Mouse (Mus musculus) intestine, postnatal 0 days (tissue): ENCODE results near the gene Chchd10. TPM values are rescaled to one million over a fixed set of nuclear protein-coding genes. Genes with fewer than 3 reads are reported as not detected.
A peak's percentile ranks its signal among the peaks of the same experiment; 100 is the strongest.

ENCODE experiments used
- ATAC-seq: fragments of 200-750 bp; cut with Nextera tagmentation; 2 replicates; pipeline ENCODE4 v1.8.0; 2017; ENCODE audit warnings: mild to moderate bottlenecking, moderate TSS enrichment, moderate library complexity
- H3K27ac ChIP-seq: fragments of 300-500 bp; sonication (generic); 2 replicates; pipeline ENCODE4 v1.5.1; 2014; ENCODE audit warnings: mild to moderate bottlenecking, low read depth, low read length, moderate library complexity
- H3K27me3 ChIP-seq: fragments of 300-500 bp; sonication (generic); replicated peaks from 2 replicates; pipeline ENCODE4 v1.6.1; 2014; ENCODE audit warnings: low read length, mixed read lengths; ENCODE audit not compliant: control insufficient read depth, insufficient read depth
- H3K36me3 ChIP-seq: fragments of 300-500 bp; sonication (generic); 2 replicates; pipeline ENCODE4 v1.6.1; 2014; ENCODE audit warnings: mild to moderate bottlenecking, moderate library complexity; ENCODE audit not compliant: control insufficient read depth, insufficient read depth
- H3K4me1 ChIP-seq: fragments of 300-500 bp; sonication (generic); replicated peaks from 2 replicates; pipeline ENCODE4 v1.6.1; 2014; ENCODE audit warnings: antibody characterized with exemption, low read length, mixed read lengths; ENCODE audit not compliant: control insufficient read depth, insufficient read depth
- H3K4me2 ChIP-seq: fragments of 300-500 bp; sonication (generic); replicated peaks from 2 replicates; pipeline ENCODE4 v1.6.1; 2014; ENCODE audit warnings: low read depth, mild to moderate bottlenecking, moderate library complexity
- H3K4me3 ChIP-seq: fragments of 300-500 bp; sonication (generic); 2 replicates; pipeline ENCODE4 v1.5.1; 2014; ENCODE audit warnings: low read depth, low read length
- H3K9ac ChIP-seq: fragments of 300-500 bp; sonication (generic); 2 replicates; pipeline ENCODE4 v1.6.1; 2014; ENCODE audit warnings: mild to moderate bottlenecking, low read depth, low read length
- H3K9me3 ChIP-seq: fragments of 300-500 bp; sonication (generic); 2 replicates; pipeline ENCODE4 v1.6.1; 2016; ENCODE audit warnings: mixed run types; ENCODE audit not compliant: control insufficient read depth
- CTCF ChIP-seq: sonication (generic); IDR thresholded peaks from 2 replicates; pipeline ENCODE4 v1.5.1; 2016; ENCODE audit warnings: low read depth, mild to moderate bottlenecking, control low read depth, antibody characterized with exemption, moderate library complexity
- WGBS: fragments of 180-500 bp; shearing (Covaris S2); extraction: QIAGEN DNeasy Blood & Tissue Kit; methylation state at CpG from one replicate; pipeline ENCODE4 v1.1.7; 2014; 5-methylcytosine and 5-hydroxymethylcytosine counted together
- polyA plus RNA-seq: library from polyadenylated mRNA; unstranded; fragments of >200 nt; fragmentation: Nextera tagmentation; extraction: Ambion mirVana; gene quantifications from 2 replicates; pipeline ENCODE4 v1.2.1, GENCODE M21; 2015

Gene Chchd10
- polyA plus RNA-seq, 1 experiment from 2014 or later, result 334 TPM

DNA sequence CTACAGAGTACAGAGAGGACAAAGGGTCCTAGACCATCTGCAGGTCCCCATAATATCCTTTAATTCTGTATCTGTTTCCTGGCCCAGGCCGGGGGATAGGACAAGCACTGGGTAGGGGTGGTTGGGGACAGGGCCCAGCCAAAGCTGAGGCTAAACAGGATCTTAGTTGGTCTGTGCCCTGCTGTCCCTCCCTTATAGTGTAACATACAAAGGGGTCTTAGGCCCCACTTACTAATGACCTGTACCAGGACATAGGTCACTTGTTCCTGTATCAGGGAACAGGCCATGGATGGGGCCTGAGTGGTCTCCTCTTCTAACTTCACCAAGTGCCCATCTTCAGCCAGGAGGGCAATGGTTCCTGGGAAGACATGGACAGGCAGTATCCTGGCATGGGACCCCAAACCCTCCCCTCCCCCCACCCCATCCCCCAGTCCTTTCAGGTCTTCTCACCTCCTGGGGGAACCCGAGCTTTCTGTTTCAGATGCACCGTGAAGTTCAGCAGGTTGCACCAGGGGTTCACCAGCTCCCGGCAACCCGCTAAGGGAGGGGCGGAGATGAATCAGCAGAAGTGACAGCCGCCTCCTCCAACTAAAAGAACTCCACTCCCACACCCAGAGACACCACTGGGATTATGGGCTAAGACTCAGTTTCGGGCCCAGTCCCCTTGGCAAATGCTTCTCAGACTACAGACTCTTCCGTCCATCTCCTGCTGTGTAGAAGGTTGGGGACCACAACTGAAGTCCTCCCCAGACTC is 6.7 kb downstream of the Chchd10 start:
- H3K4me3 ChIP-seq, result no peak overlapping the region
- no peak for ATAC-seq
- no peak for TF ChIP-seq CTCF
- WGBS, result 58% methylated on average over 9 of the region's 9 CpGs
- H3K4me1 ChIP-seq, result no peaks in the 10 kb centered on the region
- H3K9me3 ChIP-seq, result no peaks in the 10 kb centered on the region
- H3K27me3 ChIP-seq, result no peaks in the 10 kb centered on the region
- H3K36me3 ChIP-seq, result no peaks in the 10 kb centered on the region
- H3K9ac ChIP-seq, result no peak overlapping the region
- no peak overlapping the region for H3K4me2 ChIP-seq
- no peak overlapping the region for H3K27ac ChIP-seq

DNA sequence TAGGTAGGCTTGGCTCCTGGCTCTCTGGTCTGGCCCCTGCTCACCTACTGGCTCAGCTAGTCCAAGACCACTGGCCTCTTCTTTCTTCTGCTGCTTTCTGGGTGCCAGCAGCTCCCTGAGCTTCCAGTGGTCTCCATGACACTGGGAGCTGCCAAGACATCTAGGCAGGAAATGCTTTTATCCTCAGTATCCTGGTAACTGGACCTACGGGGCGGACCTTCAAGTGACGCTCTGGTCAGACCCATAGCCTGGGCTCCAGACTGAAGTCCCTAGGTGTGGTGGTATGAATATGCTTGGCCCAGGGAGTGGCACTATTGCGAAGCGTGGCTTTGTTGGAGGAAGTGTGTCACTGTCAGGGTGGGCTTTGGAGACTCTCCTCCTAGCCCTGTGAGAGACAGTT is 7.6 kb downstream of the Chchd10 start, which contains the start of gene Gm867:
Gm867 (minus strand) TSS at position 153 of the 400 bp plus-strand sequence.
- Histone ChIP-seq H3K4me3 (no peak within 1 kb of the TSS), H3K4me1 (no peaks in the 10 kb centered on the region), H3K4me2 (no peak within 1 kb of the TSS), H3K27ac (no peak within 1 kb of the TSS), H3K27me3 (no peaks in the 10 kb centered on the region), H3K36me3 (no peaks in the 10 kb centered on the region), H3K9me3 (no peaks in the 10 kb centered on the region), H3K9ac (no peak within 1 kb of the TSS)
- WGBS, result 79% methylated on average over 5 of the region's 5 CpGs
- no peak for ATAC-seq
- TF ChIP-seq CTCF, result no peak

DNA sequence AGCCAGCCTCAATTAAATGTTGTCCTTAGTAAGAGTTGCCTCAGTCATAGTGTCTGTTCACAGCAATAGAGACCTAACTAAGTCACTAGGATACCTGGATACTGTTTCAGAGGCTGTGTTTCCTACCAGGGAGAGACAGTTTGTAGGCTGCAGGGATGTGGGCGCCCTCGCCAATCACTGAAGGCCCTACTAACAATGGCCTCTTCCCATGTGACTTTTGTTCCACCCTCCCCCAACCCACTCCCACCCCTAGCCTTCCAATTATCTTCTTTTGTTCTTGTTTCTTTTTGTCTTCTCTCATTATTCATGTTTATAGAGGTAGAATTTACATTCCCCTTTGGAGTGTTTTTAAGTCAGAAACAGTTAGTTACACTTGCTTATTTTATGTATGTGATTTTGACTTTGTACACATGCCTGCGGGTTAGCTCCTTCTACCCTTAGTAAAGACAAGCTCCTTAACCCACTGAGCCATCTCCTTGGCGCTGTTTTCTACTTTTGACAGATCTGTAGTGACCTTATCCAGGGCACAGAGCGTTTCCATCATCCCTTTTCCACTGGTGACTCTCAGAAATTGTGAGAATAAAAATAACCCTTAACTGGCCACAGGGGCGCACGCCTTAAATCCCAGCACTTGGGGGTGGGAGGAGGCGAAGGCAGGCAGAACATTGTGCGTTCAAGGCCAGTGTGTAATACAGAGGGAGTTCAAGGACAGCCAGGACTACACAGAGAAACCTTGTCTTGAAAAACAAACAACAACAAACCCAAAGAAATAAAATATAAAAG is 8.3 kb downstream of the Chchd10 start:
- TF ChIP-seq CTCF, result no peak
- ATAC-seq, result no peak
- no peak overlapping the region for H3K4me2 ChIP-seq
- H3K9me3 ChIP-seq, result no peaks in the 10 kb centered on the region
- no peaks in the 10 kb centered on the region for H3K4me1 ChIP-seq
- H3K9ac ChIP-seq, result no peak overlapping the region
- H3K27me3 ChIP-seq, result no peaks in the 10 kb centered on the region
- no peak overlapping the region for H3K4me3 ChIP-seq
- no peaks in the 10 kb centered on the region for H3K36me3 ChIP-seq
- no peak overlapping the region for H3K27ac ChIP-seq
- 82% methylated on average over 9 of the region's 9 CpGs for WGBS

GRCm38 (mm10) chr10:75942736-75943477 is 10.0 kb downstream of the Chchd10 start, which contains the start of gene Vpreb3:
Gene Vpreb3, plus strand, starts transcription at chr10:75943057.
- Histone ChIP-seq H3K27me3 (no peaks in the 10 kb centered on the region), H3K4me2 (0 out of 2 replicates have a peak within 1 kb of the TSS, but pooled peaks have one; percentile 3), H3K4me1 (no peaks in the 10 kb centered on the region), H3K9me3 (no peaks in the 10 kb centered on the region), H3K4me3 (no peak within 1 kb of the TSS), H3K27ac (no peak within 1 kb of the TSS), H3K36me3 (no peaks in the 10 kb centered on the region), H3K9ac (no peak within 1 kb of the TSS)
- WGBS, result 80% methylated on average over 15 of the region's 15 CpGs
- TF ChIP-seq CTCF, result no peak
- ATAC-seq, result no peak

DNA sequence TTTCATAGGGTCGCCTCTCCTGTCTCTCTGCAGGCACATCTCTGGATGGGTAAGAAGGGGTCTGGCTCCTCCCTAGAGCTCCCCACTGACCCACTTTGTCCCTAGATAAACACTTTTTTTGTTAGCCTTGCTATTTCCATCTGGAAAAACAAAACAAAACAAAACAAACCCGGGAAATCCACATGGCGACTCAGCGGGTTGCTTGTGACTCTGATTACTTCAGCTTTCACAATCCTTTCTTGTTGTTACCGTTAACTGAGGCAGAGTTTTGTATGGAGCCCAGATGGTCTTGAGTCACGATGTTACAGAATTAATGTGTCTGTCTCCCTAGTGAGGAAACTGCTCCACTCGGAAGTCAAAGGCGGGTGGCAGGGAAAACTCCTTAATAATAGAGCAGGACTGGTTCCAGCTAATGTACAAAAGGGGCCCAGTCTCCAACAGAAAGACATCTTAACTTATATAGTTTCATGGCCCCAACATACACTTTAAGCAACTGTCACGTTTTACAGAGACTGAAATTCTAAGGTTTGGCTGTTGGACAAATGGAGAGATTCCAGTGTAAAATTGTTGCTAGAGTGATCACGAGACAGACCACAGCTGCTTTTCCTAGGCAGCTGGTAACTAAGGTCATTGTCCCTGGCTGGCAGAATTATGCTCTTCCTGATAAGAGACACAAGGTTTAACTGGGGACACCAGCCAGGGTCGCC is 11.3 kb downstream of the Chchd10 start:
- Histone ChIP-seq H3K4me2 (0 out of 2 replicates have a peak overlapping the region, but pooled peaks have one; percentile 3), H3K36me3 (no peaks in the 10 kb centered on the region), H3K4me1 (no peaks in the 10 kb centered on the region), H3K4me3 (no peak overlapping the region), H3K27me3 (no peaks in the 10 kb centered on the region), H3K9ac (no peak overlapping the region), H3K27ac (no peak overlapping the region), H3K9me3 (no peaks in the 10 kb centered on the region)
- TF ChIP-seq CTCF, result no peak
- WGBS, result 37% methylated on average over 11 of the region's 11 CpGs
- ATAC-seq, result no peak
